Mouse (Mus musculus) left cerebral cortex, postnatal 10 days (tissue): ENCODE data around the gene Irgc1. TPM values are rescaled to one million over a fixed set of nuclear protein-coding genes. Genes with fewer than 3 reads are reported as not detected.
"Not testable (repeated sequence)": the region's sequence is repeated elsewhere in the genome, so short reads cannot be mapped to it uniquely, and the experiment has no call there.

Experiments
- DNase-seq, 2 experiments: peaks; one replicate each; pipeline ENCODE4 v3.0.0; 2021 to 2022; ENCODE audit warnings: low spot score in 2 of 2, mixed read lengths in 1 of 2; ENCODE audit errors: extremely low spot score in 1 of 2
- intact Hi-C: fragments of 180-260 bp; cut with DNase I; formaldehyde crosslinking; loops from one replicate; pipeline ENCODE4 v1.15.1; 2025
- total RNA-seq, 2 experiments: library from RNA; stranded (reverse); gene quantifications; 2 replicates each; pipeline ENCODE4 v1.2.3; 2021

The Irgc1 gene
- total RNA-seq, 2 experiments from 2014 or later = 0.20 TPM; not detected in 1

- intact Hi-C loops = no loop called here
- DNase-seq = no peak
Observed at GRCm38 (mm10) chr7:24419579-24419978, 32.5 kb downstream of the Irgc1 start.

DNA sequence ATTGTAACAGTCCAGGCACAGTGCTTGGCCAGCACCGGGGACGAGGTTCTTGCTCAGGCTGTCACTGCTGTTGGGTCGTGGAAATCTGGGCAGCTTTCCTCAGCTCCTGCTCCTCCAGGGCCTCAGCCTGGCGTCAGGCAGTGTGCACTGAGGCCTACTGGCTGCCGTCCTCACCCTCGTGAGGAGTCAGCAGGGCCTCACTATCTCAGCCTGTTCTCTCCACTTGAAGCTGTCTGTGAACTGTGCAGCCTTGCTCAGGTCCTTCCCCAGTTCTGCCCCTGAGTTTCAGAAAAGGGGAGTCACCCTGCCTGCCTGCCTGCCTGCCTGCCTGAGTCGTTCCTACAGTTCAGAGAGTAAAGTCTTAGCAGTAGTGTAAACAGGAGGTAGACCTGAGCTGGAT, 36.8 kb downstream of the Irgc1 start:
- intact Hi-C loops = no loop called here

DNA sequence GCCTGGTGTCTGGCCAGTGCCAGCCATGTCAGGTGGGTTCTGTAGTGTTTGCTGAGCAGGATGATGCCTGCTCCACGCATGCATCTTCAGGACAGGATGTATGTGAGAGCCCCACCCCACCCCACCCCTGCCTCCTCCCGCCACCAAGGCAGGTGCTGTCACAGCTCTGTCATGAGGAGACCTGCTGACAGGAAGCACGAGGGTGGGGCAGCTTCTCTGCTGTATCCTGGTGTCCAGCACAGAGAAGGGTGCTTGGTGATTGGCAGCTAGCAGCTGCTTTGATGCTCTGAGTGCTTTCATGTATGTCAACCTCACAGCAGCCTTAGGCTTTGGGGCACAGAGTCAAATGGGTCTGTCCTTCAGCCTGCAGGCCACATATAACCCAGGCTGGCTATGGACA, 38.5 kb downstream of the Irgc1 start:
- intact Hi-C loops = no loop called here

More for the DNA sequence above, 36.8 kb downstream of the Irgc1 start:
- no peak for DNase-seq

GRCm38 (mm10) chr7:24410831-24411230, 41.3 kb downstream of the Irgc1 start:
- no peak for DNase-seq
- intact Hi-C loops = no loop called here

More for the DNA sequence above, 38.5 kb downstream of the Irgc1 start:
- DNase-seq = no peak

DNA sequence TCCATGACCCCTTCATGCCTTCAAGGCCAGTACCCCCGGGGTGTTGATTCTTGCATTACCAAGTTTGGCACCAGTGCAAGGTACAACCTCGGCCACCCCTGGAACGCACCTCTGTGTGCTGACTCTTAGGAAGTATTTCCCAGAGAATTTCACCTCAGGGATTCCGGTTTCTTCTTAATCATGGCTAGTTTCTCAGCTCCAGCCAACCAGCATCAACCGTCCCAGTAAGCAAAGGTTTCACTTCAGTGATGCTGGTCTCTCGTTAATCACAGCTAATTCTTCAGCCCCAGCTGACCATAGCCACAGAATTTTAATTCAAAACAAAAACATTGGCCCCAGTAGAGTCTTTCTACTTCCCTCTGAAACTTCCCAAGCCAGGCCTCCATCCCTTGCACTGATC, 42.0 kb downstream of the Irgc1 start:
- no peak for DNase-seq
- intact Hi-C loops = no loop called here

DNA sequence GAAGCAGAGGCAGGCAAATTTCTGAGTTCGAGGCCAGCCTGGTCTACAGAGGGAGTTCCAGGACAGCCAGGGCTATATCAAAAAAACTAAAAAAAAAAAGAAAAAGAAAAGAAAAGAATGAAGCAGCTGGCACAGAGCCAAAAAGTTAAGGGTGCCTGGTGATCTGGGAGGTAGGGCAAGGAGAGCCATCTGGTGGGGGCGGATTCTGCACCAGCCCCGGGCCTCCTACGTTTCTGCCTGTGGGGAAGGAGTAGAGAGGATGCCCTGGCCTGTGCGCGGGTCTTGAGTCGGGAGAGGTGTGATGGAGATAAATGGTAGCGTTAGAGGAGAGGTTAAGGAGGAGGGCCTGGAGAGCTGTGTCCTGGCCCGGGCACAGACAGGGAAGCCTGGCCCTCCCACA, 43.9 kb downstream of the Irgc1 start:
- intact Hi-C loops = no loop called here
- DNase-seq = no peak

GRCm38 (mm10) chr7:24406528-24407344, 45.4 kb downstream of the Irgc1 start:
- intact Hi-C loops = no loop called here
- peak; percentile 57 to 79 for DNase-seq

DNA sequence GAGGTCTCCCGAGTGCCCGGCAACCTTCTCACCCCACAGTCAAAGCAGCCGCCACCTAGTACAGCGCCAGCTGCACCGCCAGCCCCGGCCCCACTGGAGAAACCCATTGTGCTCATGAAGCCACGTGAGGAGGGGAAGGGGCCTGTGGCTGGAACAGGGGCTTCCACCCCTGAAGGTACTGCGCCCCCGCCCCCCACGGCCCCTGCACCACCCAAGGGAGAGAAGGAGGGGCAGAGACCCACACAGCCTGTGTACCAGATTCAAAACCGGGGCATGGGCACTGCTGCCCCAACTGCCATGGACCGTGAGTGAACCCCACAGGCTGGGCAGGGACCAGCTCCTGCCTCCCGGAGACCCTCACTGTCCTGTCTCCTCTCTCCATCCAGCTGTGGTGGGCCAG, 46.4 kb downstream of the Irgc1 start:
- intact Hi-C loops = no loop called here
- DNase-seq = no peak

DNA sequence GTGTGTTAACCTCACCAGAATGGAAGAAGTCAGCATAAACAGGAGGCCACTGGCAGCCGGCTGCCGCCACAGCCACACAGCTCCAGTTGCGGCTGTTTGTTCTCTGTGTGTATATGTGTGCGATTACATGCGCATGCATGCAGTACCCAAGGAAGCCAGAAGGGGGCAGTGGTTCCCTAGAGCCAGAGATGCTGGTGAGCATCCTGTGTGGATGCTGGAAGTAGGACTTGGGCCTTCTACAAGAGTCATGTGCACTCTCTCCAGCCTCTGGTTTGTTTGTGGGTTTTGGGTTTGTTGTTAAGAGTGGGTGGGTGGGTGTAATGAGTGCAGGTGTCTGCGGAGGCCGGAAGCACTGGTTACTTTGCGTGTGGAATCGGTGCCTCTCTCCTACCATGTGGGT, 49.2 kb downstream of the Irgc1 start:
- no peak for DNase-seq
- intact Hi-C loops = no loop called here

DNA sequence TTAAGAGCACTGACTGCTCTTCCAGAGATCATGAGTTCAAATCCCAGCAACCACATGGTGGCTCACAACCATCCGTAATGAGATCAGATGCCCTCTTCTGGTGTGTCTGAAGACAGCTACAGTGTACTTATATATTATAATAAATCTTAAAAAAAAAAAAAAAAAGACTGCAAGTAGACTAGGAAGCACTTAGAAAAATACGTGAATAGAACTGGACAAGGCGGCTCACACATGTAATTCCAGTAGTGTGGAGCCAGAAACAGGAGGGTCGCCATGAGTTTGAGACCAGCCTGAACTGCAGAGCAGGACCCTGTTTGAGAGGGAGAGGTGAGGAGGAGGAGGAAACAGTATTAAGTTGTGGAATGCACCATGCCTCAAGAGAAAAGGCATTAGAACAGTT, 51.6 kb downstream of the Irgc1 start:
- intact Hi-C loops = not testable (repeated sequence)

DNA sequence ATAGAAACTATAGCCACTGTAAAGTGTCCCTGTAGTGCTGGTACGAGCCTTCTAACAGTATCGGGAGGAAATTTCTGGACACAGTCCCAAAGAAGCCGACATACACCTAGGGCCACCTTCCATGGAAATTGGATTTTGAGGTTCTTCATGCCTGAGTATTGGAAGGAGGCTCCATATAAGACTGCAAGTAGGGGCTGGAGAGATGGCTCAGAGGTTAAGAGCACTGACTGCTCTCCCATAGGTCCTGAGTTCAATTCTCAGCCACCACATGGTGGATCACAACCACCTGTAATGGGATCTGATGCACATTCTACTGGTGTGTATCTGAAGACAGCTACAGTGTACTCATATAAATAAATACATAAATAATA, 52.0 kb downstream of the Irgc1 start:
- intact Hi-C loops = no loop called here

More for the DNA sequence above, 51.6 kb downstream of the Irgc1 start:
- DNase-seq = not testable (repeated sequence)

GRCm38 (mm10) chr7:24399256-24400081, 52.6 kb downstream of the Irgc1 start, which contains the start of gene Smg9:
Smg9 (plus strand) TSS chr7:24399619.
- intact Hi-C loops = no loop called here
- DNase-seq = peak; percentile 97 to 98

More for the DNA sequence above, 52.0 kb downstream of the Irgc1 start:
- no peak for DNase-seq

- intact Hi-C loops = no loop called here
- DNase-seq = no peak
Observed at GRCm38 (mm10) chr7:24398364-24398913, 53.7 kb downstream of the Irgc1 start.

- intact Hi-C loops = no loop called here
- no peak for DNase-seq
Observed at GRCm38 (mm10) chr7:24396832-24397231, 55.3 kb downstream of the Irgc1 start.

- no peak for DNase-seq
- intact Hi-C loops = no loop called here
Observed at GRCm38 (mm10) chr7:24394475-24395161, 57.5 kb downstream of the Irgc1 start.

GRCm38 (mm10) chr7:24394054-24394453, 58.0 kb downstream of the Irgc1 start:
- intact Hi-C loops = no loop called here
- DNase-seq = no peak

DNA sequence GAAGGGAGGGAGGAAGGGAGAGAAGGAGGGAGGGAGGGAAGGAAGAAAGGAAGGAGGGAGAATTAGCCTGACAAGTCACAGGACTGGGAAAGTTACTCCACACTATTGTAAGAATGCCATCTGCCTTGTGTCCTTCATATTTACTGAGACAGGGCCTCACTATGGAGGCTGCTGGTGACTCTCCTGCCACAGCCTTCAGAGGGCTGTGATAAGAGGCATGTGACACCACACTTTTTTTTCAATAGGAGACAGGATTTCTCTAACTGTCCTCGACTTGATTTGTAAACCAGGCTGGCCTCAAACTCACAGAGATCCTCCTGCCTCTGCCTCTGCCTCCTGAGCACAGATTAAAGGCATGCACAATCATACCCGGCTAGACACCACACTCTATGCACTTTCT, 60.4 kb downstream of the Irgc1 start:
- intact Hi-C loops = no loop called here

GRCm38 (mm10) chr7:24391077-24391476, 61.0 kb downstream of the Irgc1 start:
- no peak for DNase-seq
- intact Hi-C loops = no loop called here

More for the DNA sequence above, 60.4 kb downstream of the Irgc1 start:
- no peak for DNase-seq

- intact Hi-C loops = no loop called here
- no peak for DNase-seq
Observed at GRCm38 (mm10) chr7:24390512-24390911, 61.6 kb downstream of the Irgc1 start.
